Mouse (Mus musculus) gastrocnemius, postnatal 10 days (tissue): ENCODE results near the gene Bcl3. TPM values are rescaled to one million over a fixed set of nuclear protein-coding genes. Genes with fewer than 3 reads are reported as not detected.
A peak's percentile ranks its signal among the peaks of the same experiment; 100 is the strongest.
"Not testable (repeated sequence)": the region's sequence is repeated elsewhere in the genome, so short reads cannot be mapped to it uniquely, and the experiment has no call there.

ENCODE experiments used
- DNase-seq: peaks from one replicate; pipeline ENCODE4 v3.0.0; 2021; ENCODE audit warnings: mixed read lengths
- total RNA-seq, 2 experiments: library from RNA; stranded (reverse); gene quantifications; 2 replicates each; pipeline ENCODE4 v1.2.3; 2021

Bcl3 gene
- total RNA-seq, 2 experiments from 2014 or later: 1.8 to 7.0 TPM

DNA sequence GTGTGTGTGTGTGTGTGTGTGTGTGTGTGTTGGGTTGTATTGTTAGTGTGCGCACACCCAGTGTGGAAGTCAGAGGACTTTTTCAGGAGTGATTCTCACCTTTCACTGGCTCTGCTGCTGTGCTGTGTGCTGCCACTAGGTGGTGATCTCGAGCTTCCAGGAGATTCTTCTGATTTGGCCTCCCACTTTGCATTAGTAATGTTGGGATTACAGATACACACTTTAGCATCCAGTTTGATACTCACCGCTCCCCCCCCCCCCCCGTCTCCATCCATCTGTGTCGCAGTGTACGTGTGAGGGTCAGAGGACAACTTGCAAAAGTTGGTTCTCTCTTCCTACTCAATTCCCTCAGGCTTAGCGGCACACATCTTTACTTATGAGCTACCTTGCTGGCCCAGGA, 19.6 kb downstream of the Bcl3 start:
- DNase-seq: peak; percentile 78

DNA sequence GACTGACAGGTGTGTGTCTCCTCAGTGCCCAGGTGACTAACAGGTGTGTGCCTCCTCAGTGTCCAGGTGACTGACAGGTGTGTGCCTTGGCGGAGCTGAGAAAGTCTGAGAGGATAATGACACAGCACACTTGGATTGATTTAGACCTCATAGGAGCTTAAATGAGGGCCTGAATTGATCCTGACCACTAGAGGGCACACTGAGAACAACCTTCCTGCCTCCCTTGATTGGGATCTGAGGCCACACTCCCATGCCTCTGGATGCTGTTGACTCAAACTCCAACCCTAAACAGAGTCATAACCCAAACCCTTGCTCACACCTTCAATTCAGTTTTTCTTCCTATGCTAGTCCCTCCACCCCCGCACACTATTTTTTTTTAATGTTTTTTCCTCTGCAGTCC, 21.8 kb downstream of the Bcl3 start:
- no peak for DNase-seq

DNA sequence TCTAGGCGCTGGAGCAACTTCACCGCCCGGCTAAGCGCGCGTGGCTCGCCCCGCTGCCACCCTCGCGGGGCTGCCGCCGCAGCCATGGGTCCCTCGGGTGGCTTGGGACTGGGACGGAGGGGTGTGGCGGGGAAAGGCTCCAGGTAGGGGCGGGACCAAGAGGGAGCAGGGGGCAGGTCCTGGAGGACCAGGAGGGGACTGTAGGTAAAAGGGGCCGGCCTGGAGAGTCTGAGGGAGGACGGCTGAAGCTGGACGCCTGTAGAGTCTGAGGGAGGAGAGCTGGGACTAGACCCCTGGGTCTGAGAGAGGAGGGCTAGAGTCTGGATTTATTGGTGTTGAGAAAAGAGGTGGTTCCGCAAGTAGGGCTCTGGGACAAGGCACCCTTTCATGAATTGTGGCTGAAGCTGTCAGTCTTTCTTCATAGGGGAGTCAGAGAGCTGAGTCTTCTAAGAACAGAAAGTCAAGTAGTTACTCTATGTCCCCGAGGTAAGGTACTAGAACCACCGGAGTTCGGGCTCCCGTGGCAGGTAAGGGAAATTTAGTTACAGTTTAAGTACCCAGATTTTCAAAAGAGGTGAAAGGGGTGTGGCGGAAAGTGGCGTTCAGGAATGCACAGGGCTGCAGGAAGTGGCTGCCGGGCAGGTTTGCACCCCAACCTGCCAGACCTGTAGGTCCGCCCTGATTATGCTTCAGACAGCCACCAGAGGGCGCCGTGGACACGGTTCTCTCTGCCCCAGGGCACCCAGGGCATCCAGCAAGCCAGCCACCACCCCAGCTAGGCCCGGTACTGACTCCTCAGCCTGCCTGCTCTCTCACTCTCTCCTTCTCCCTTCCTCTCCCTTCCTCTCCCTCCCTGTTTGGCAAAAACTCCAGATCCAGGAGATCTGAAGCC, 25.6 kb downstream of the Bcl3 start, which contains the start of gene Cblc:
Gene Cblc, minus strand, starts transcription at position 113 of the 892 bp plus-strand sequence.
- DNase-seq: peak; percentile 83

DNA sequence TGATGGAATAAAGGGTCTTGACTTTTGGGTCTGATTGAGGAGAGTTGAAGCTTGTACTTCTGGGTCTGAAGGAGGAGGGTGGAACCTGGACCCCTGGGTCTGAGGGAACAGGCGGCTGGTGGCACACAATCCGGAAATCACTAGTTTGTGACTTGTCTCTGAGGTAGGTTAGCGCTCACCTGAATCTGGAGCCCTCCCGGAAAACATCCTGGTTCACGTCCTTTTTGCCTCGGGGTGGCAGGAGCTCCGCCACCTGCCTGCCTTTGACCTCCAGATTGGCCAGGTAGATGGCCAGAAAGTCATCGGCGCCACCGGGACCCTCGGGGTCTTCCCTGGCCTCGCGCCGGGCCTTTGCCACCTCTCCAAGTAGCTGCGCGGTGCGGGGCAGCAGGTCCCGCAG, 26.3 kb downstream of the Bcl3 start:
- no peak for DNase-seq

GRCm38 (mm10) chr7:19795236-19795635, 27.3 kb downstream of the Bcl3 start:
- no peak for DNase-seq

DNA sequence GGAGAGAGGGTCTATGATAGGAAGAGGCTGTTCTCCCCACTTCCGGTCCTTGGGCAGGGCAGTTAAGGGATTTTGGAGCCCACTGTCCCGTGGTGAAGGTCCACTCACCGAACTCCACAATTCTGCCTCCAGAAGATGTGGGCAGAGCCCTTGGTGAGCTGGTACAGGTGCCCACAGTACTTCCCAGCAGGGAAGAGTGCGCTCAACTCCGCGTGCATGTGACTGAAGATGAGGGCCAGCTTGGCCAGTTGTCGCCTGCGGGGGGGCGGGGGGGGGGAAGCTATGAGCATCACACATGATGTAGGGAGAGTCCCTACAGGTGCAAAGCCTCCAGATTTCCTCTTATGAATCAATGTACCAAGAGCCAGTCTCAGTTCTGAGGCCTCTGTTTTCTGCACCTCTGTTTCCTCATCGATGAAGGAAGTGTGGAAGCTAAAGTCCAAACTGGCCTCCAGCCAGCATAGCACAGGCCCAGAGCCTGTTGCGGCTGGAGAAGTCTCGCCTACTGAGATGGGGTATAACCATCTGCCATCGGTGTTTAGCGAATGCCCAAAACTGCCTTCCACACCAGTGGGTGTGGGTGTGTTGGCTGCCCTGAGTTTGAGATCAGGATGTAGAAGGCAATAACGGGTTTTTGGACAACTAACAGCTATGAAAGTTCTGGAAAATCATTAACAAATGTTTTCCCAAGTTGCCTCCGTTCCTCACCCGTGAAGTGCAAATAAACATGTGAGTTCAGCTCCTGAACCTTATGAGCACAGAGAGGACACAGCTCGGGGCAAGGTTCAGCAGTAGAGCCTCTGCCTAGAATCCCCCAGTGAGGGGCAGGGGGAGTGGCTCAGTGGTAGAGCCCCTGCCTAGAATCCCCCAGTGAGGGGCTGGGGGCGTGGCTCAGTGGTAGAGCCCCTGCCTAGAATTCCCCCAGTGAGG, 29.6 kb downstream of the Bcl3 start:
- no peak for DNase-seq

GRCm38 (mm10) chr7:19791504-19791903, 31.1 kb downstream of the Bcl3 start:
- not testable (repeated sequence) for DNase-seq

DNA sequence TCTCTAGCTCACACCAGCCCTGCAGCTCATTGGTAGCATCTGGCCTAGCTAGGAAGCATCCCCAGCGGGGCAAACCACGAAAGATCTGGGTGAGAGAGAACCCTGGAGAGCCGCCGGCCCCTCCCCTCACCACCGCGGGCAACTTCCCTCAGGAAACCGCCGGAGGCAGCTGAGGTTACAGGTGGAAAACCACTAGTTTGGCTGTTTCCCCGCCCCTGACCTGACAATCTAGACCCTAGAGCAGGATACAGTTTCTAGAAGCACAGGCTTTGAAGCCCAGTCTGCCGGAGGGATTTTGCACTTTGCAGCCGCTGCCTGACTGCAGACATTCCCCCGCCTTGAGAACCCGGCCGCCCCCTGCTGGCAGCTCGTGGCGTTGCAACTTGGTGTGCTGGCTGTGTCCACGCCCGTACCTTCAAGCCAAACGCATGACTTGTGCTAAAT, 32.6 kb downstream of the Bcl3 start:
- peak; percentile 98 for DNase-seq

- DNase-seq: no peak
Measured at GRCm38 (mm10) chr7:19785874-19786458, 36.6 kb downstream of the Bcl3 start.

DNA sequence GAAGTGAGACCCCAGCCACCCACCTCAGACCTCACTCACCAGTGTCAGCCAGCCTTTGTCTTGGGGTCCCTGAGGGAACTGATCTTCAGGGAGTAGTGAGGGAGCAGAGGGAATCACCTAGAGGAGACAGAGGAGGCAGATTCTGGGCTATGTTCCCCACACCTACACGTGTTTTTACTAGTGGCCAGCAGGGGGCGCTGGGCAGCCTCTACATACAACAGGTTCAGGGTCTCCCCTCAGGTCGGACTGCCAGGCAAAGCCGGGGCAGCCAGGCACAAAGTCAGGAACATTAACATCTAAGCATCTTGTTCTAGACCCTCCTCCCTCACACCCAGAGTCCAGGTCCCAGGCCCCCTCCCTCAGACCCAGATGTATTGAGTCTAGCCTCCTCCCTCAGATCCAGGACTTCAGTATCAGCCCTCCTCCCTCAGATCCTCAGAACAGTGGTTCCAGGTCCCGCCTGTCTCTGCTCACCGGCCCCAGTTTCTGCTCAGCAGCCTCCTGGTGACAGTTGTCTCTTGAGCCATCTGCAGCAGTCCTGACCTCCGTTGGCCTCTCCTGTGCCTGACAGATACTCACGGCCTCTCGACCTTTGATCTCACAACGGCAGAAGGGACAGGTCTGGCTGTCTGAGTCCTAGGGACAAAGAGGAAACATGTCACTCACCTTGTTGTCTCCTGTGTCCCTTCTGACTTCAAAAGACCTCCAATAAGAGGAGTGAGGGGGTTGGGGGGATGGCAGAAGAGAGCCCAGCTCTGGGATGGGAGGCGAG, 37.6 kb downstream of the Bcl3 start:
- no peak for DNase-seq

DNA sequence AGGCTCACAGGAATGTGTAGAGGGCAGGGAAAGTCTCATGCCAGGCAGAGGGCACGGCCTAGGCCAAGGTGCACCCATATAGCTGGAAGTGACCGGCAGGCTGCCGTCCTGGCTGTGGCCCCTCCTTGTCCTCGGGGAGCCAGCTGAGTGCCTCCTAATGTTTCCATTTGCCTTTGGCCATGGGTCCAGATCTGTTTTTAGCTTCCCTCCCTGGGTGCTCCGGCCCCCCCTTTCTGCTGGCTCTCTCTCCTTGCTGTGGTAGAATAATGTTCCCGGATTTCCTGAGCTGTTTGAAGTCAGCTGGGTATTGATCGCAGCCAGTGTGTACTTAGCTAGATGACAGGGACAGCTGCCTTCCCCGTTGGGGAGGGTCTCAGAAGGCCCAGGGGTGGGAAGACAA, 38.9 kb downstream of the Bcl3 start:
- DNase-seq: peak; percentile 58

DNA sequence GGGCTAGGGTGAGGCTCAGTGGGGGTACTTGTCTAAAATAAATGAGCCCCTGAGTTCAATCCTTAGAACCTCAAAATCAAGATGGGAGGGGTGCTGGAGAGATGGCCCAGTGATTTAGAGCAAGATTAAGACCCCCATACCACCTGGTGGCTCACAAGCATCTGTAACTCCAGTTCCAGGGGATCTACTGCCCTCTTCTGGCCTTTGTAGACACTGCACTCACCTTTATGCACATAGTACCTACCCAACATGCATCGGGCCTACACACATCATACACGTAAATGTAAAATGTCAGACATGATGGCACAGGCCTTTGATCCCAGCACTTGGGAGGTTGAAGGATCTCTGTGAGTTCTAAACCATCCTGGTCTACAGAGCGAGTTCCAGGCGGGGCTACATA, 39.9 kb downstream of the Bcl3 start:
- peak; percentile 41 for DNase-seq

- no peak for DNase-seq
Measured at GRCm38 (mm10) chr7:19781741-19782140, 40.8 kb downstream of the Bcl3 start.

DNA sequence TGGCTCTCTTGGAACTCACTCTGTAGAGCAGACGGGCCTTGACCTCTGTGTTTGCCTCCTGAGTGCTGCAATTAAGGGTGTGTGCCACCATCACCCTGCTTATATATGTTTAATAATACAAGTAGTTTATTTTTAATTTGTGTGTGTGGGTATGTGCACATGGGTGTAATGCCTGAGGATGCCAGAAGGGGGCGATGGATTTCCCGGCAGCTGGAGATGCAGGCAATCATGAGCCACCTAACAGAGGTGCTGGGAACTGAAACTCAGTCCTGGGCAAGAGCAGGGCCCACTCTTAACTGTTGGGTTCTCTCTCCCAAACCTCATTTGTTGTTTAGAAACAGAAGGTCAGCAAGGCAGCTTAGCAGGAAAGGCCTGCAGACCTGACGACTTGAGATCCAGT, 42.7 kb downstream of the Bcl3 start:
- no peak for DNase-seq

DNA sequence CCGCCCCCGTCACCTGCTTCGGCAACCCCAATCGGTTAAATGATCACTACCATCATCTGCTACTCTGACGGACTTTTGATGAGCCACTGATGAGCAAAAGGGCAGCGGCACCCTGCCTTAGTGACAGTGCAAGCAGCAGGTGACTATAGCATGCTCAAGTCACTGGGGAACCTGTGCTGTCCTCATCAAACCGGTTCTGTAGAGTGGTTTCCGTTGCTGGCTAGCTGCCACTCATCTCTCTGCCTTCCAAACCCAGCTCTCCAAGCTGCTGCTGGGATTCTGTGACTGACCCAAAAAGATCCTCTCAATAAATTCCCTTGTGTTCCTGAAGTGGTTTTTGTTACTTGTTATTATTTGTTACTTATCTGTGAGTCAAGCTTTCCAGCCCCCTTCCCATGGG, 43.9 kb downstream of the Bcl3 start:
- no peak for DNase-seq

DNA sequence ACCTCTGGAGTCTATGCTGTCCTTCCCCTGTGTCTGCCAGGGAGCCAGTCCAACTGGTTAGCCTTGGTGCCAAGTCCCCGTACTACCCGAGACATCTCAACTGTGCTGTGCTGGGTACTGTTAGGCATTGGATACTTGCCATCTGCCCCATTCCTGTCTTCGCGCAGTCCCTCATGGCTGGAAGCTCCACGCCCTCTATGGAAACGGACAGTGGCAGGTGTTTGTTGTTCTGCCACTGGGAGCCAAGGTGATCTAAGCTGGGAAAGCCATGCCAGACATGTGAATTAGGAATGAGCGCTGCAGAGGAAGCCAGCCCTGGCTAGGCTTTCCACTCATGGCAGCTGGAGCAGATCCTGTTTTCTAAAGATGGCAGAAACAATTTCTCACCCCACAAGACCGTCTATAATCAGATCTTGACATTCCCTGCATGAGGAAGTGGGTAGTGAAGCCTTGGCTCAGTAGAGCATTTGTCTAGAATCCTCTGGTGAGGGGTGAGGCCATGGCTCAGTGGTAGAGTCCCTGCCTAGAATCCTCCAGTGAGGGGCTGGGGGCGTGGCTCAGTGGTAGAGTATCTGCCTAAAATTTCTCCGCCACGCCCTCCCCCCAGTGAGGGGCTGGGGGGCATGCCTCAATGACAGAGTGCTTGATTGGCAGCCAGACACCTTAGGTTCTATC, 45.4 kb downstream of the Bcl3 start:
- DNase-seq: peak; percentile 59

DNA sequence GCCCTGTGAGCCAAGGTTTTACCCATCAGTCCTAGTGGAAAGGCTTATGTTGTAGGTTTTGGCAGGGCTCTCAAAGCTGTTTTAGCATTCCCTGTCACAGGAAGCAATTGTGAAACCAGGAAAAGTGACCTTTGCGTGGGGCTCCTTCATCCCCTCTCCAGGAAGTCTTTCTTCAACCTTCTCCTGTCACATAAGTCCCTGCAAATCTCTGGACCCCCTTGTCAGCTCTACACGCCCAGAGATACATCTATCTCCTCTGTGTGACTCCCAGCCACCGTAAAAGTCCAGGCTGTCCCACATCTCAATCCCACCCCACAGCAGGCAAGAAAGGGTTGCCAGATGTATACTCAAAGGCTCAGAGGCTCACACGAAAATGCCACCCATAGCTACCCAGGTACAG, 50.9 kb downstream of the Bcl3 start:
- DNase-seq: no peak

DNA sequence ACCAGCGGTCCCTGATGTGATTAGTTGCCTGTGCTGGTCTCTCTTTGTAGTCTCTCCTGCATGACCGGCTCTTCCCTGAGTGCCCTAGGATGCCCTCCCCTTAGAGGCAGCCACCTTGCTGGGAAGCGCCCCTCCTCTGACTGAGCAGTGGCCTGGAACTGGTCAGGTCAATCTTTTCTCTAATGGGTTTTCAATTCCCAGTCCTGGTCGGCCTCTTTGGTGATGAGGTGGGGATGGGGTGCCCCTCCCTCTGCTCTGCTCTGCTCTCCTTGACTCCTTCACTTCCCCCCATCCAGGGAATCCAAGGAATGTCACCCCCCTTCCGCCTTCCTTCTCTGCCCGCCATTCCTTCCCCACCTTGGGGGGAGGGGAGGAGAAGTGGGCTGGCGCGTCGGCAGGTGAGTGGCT, 51.6 kb downstream of the Bcl3 start, which contains the start of gene Bcam:
Gene Bcam, minus strand, starts transcription at position 33 of the 408 bp plus-strand sequence.
- DNase-seq: no peak

GRCm38 (mm10) chr7:19770375-19770754, 52.2 kb downstream of the Bcl3 start:
- peak; percentile 87 for DNase-seq

GRCm38 (mm10) chr7:19769434-19770374, 52.9 kb downstream of the Bcl3 start:
- DNase-seq: no peak
